Mouse (Mus musculus) E14TG2a.4 (cell line): ENCODE data around the gene Clrn1.

Experiments used
- CTCF ChIP-seq: conservative IDR thresholded peaks from 2 replicates; pipeline ENCODE4 v1.5.1; 2014; ENCODE audit warnings: low read length
- NANOG ChIP-seq: IDR thresholded peaks from 2 replicates; pipeline ENCODE4 v1.6.1; 2014; ENCODE audit warnings: borderline replicate concordance, low read length, mixed read lengths
- POU5F1 ChIP-seq: IDR thresholded peaks from 2 replicates; pipeline ENCODE4 v1.6.1; 2014; ENCODE audit warnings: low read length, borderline replicate concordance

DNA sequence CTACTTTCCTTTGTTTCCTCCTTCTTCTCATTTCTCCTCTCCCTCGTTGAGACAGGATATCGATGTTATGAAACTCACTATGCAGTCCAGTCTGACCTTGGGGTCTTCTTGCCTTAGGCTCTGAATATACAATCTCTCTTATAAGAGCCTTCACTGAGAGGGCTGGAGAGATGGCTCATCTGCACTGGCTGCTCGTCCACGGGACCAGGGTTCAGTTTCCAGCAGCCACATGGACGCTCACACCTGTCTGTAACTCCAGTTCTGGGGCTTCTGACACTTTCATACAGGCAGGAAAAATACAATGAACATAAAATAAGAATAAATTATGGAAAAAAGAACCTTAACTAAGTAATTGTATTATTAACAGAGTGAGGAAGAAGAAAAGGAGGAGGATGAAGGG, 53.6 kb downstream of the Clrn1 start:
- TF ChIP-seq CTCF (no peak), POU5F1 (no peak), NANOG (no peak)
